Mouse (Mus musculus) heart, embryonic 11.5 days (tissue): Measurements from ENCODE around the gene Ogfr. TPM values are rescaled to one million over a fixed set of nuclear protein-coding genes. Genes with fewer than 3 reads are reported as not detected.

Source experiments
- ATAC-seq: fragments of 200-750 bp; cut with Nextera tagmentation; replicated peaks from 2 replicates; pipeline ENCODE4 v1.8.0; 2017; ENCODE audit warnings: moderate library complexity; ENCODE audit not compliant: insufficient number of reproducible peaks, low FRiP score, low TSS enrichment
- H3K27ac ChIP-seq: fragments of 300-500 bp; sonication (generic); 2 replicates; pipeline ENCODE4 v1.5.1; 2014; ENCODE audit warnings: mild to moderate bottlenecking, low read depth, low read length
- H3K27me3 ChIP-seq: fragments of 300-500 bp; sonication (generic); 2 replicates; pipeline ENCODE4 v1.6.1; 2014; ENCODE audit warnings: mild to moderate bottlenecking, low read length, mixed read lengths; ENCODE audit not compliant: control insufficient read depth, insufficient read depth
- H3K36me3 ChIP-seq: fragments of 300-500 bp; sonication (generic); 2 replicates; pipeline ENCODE4 v1.6.1; 2014; ENCODE audit warnings: mild to moderate bottlenecking, low read length, moderate library complexity, mixed read lengths; ENCODE audit not compliant: control insufficient read depth, insufficient read depth
- H3K4me1 ChIP-seq: fragments of 300-500 bp; sonication (generic); 2 replicates; pipeline ENCODE4 v1.6.1; 2014; ENCODE audit warnings: low read length; ENCODE audit not compliant: control insufficient read depth, insufficient read depth
- H3K4me2 ChIP-seq: fragments of 300-500 bp; sonication (generic); 2 replicates; pipeline ENCODE4 v1.6.1; 2014; ENCODE audit warnings: mild to moderate bottlenecking, moderate library complexity
- H3K4me3 ChIP-seq: fragments of 300-500 bp; sonication (generic); 2 replicates; pipeline ENCODE4 v1.5.1; 2014; ENCODE audit warnings: low read depth, low read length
- H3K9ac ChIP-seq: fragments of 300-500 bp; sonication (generic); 2 replicates; pipeline ENCODE4 v1.6.1; 2014; ENCODE audit warnings: mild to moderate bottlenecking, low read depth, low read length, moderate library complexity
- H3K9me3 ChIP-seq: fragments of 300-500 bp; sonication (generic); replicated peaks from 2 replicates; pipeline ENCODE4 v1.6.1; 2016; ENCODE audit warnings: low read length; ENCODE audit not compliant: control insufficient read depth
- WGBS: fragments of 180-500 bp; shearing (Covaris S2); extraction: QIAGEN DNeasy Blood & Tissue Kit; methylation state at CpG from one replicate; pipeline ENCODE4 v1.1.7; 2014; ENCODE audit not compliant: insufficient replicate concordance; 5-methylcytosine and 5-hydroxymethylcytosine counted together
- polyA plus RNA-seq: library from polyadenylated mRNA; unstranded; fragments of >200 nt; fragmentation: Nextera tagmentation; extraction: Ambion mirVana; gene quantifications from 2 replicates; pipeline ENCODE4 v1.2.1, GENCODE M21; 2014

Gene Ogfr
- polyA plus RNA-seq, 1 experiment from 2014 or later: 68.2 TPM

GRCm38 (mm10) chr2:180582481-180583153 lies 6.4 kb upstream of the Ogfr start:
- peaks cover 11% of the 10 kb centered on the region; the same call in 1 of the 2 replicates for H3K36me3 ChIP-seq
- no peaks in the 10 kb centered on the region for H3K9me3 ChIP-seq
- WGBS: under 1% methylated on average over 41 of the region's 57 CpGs
- H3K9ac ChIP-seq: peak overlapping the region; percentile 90
- peaks cover 8% of the 10 kb centered on the region for H3K4me1 ChIP-seq
- peak; percentile 75 for ATAC-seq
- H3K27ac ChIP-seq: peak overlapping the region; percentile 6; the same call in 1 of the 2 replicates
- H3K4me3 ChIP-seq: peak overlapping the region; percentile 75
- peaks cover 4% of the 10 kb centered on the region; the same call in 1 of the 2 replicates for H3K27me3 ChIP-seq
- H3K4me2 ChIP-seq: peak overlapping the region; percentile 85

GRCm38 (mm10) chr2:180583154-180583507 lies 5.9 kb upstream of the Ogfr start:
- H3K27ac ChIP-seq: peak overlapping the region; percentile 6; the same call in 1 of the 2 replicates
- H3K4me2 ChIP-seq: peak overlapping the region; percentile 85
- peak overlapping the region; percentile 75 for H3K4me3 ChIP-seq
- 37% methylated on average over 6 of the region's 7 CpGs for WGBS
- H3K9me3 ChIP-seq: no peaks in the 10 kb centered on the region
- peak overlapping the region; percentile 90 for H3K9ac ChIP-seq
- peaks cover 11% of the 10 kb centered on the region; the same call in 1 of the 2 replicates for H3K36me3 ChIP-seq
- H3K4me1 ChIP-seq: peaks cover 8% of the 10 kb centered on the region
- peaks cover 4% of the 10 kb centered on the region; the same call in 1 of the 2 replicates for H3K27me3 ChIP-seq
- ATAC-seq: peak; percentile 19; the same call in 1 of the 2 replicates

- peaks cover 6% of the 10 kb centered on the region for H3K4me1 ChIP-seq
- H3K27me3 ChIP-seq: no peaks in the 10 kb centered on the region
- no peaks in the 10 kb centered on the region for H3K9me3 ChIP-seq
- ATAC-seq: no peak
- peak overlapping the region; percentile 89 for H3K9ac ChIP-seq
- H3K4me2 ChIP-seq: peak overlapping the region; percentile 75
- peak overlapping the region; percentile 86 for H3K4me3 ChIP-seq
- peak overlapping the region; percentile 92 for H3K27ac ChIP-seq
- peaks cover 23% of the 10 kb centered on the region for H3K36me3 ChIP-seq
- WGBS: 45% methylated on average over 6 of the region's 6 CpGs
These were observed 316 bp upstream of the Ogfr start for GRCm38 (mm10) chr2:180588736-180589122.

GRCm38 (mm10) chr2:180597490-180597889 lies 8.4 kb downstream of the Ogfr start, which contains the start of gene Col9a3:
Col9a3 (plus strand) TSS chr2:180597790.
- 42% methylated on average over 4 of the region's 4 CpGs for WGBS

GRCm38 (mm10) chr2:180598157-180598705 lies 9.2 kb downstream of the Ogfr start:
- Histone ChIP-seq H3K9me3 (no peaks in the 10 kb centered on the region), H3K9ac (peak overlapping the region; percentile 61), H3K27me3 (peaks cover 38% of the 10 kb centered on the region), H3K4me3 (peak overlapping the region; percentile 38), H3K4me1 (no peaks in the 10 kb centered on the region; the same call in 1 of the 2 replicates), H3K4me2 (peak overlapping the region; percentile 73), H3K36me3 (peaks cover 16% of the 10 kb centered on the region), H3K27ac (no peak overlapping the region)
- ATAC-seq: no peak; the same call in 1 of the 2 replicates
- WGBS: 4% methylated on average over 41 of the region's 41 CpGs

More at GRCm38 (mm10) chr2:180597490-180597889, 8.4 kb downstream of the Ogfr start, which contains the start of gene Col9a3:
- peaks cover 38% of the 10 kb centered on the region for H3K27me3 ChIP-seq
- peak within 1 kb of the TSS; percentile 61 for H3K9ac ChIP-seq
- H3K4me1 ChIP-seq: no peaks in the 10 kb centered on the region; the same call in 1 of the 2 replicates
- peaks cover 22% of the 10 kb centered on the region for H3K36me3 ChIP-seq
- ATAC-seq: no peak
- H3K4me3 ChIP-seq: peak within 1 kb of the TSS; percentile 38
- peak within 1 kb of the TSS; percentile 73 for H3K4me2 ChIP-seq
- no peak within 1 kb of the TSS for H3K27ac ChIP-seq
- no peaks in the 10 kb centered on the region for H3K9me3 ChIP-seq

- peaks cover 38% of the 10 kb centered on the region for H3K27me3 ChIP-seq
- no peak for ATAC-seq
- no peak overlapping the region for H3K27ac ChIP-seq
- no peaks in the 10 kb centered on the region for H3K9me3 ChIP-seq
- H3K4me2 ChIP-seq: no peak overlapping the region
- H3K4me3 ChIP-seq: no peak overlapping the region
- H3K9ac ChIP-seq: no peak overlapping the region; the same call in 1 of the 2 replicates
- H3K36me3 ChIP-seq: no peaks in the 10 kb centered on the region
- no peaks in the 10 kb centered on the region; the same call in 1 of the 2 replicates for H3K4me1 ChIP-seq
- 20% methylated on average over 9 of the region's 9 CpGs for WGBS
These were observed 11.6 kb downstream of the Ogfr start for GRCm38 (mm10) chr2:180600569-180601021.

- H3K36me3 ChIP-seq: no peaks in the 10 kb centered on the region
- 40% methylated on average over 6 of the region's 6 CpGs for WGBS
- no peak for ATAC-seq
- no peak overlapping the region for H3K4me2 ChIP-seq
- no peaks in the 10 kb centered on the region for H3K9me3 ChIP-seq
- no peak overlapping the region for H3K4me3 ChIP-seq
- H3K27ac ChIP-seq: no peak overlapping the region
- H3K27me3 ChIP-seq: peaks cover 5% of the 10 kb centered on the region
- no peak overlapping the region for H3K9ac ChIP-seq
- no peaks in the 10 kb centered on the region for H3K4me1 ChIP-seq
These were observed 15.7 kb downstream of the Ogfr start for GRCm38 (mm10) chr2:180604781-180605180.

- Histone ChIP-seq H3K27me3 (no peaks in the 10 kb centered on the region), H3K9me3 (no peaks in the 10 kb centered on the region), H3K9ac (no peak overlapping the region), H3K36me3 (no peaks in the 10 kb centered on the region), H3K4me2 (no peak overlapping the region), H3K4me3 (no peak overlapping the region), H3K4me1 (no peaks in the 10 kb centered on the region), H3K27ac (no peak overlapping the region)
- no peak for ATAC-seq
- 72% methylated on average over 4 of the region's 4 CpGs for WGBS
These were observed 21.2 kb downstream of the Ogfr start for GRCm38 (mm10) chr2:180610283-180610682.
